Mouse (Mus musculus): Measurements from ENCODE around the gene Zbed3.
"Not testable (repeated sequence)": the region's sequence is repeated elsewhere in the genome, so short reads cannot be mapped to it uniquely, and the experiment has no call there.

The Zbed3 gene

GRCm38 (mm10) chr13:95330507-95330906 is 7.1 kb downstream of the Zbed3 start:
- no peak for DNase-seq (ENCODE audit: inconsistent age in 2 of 2, low spot score in 1 of 2)

DNA sequence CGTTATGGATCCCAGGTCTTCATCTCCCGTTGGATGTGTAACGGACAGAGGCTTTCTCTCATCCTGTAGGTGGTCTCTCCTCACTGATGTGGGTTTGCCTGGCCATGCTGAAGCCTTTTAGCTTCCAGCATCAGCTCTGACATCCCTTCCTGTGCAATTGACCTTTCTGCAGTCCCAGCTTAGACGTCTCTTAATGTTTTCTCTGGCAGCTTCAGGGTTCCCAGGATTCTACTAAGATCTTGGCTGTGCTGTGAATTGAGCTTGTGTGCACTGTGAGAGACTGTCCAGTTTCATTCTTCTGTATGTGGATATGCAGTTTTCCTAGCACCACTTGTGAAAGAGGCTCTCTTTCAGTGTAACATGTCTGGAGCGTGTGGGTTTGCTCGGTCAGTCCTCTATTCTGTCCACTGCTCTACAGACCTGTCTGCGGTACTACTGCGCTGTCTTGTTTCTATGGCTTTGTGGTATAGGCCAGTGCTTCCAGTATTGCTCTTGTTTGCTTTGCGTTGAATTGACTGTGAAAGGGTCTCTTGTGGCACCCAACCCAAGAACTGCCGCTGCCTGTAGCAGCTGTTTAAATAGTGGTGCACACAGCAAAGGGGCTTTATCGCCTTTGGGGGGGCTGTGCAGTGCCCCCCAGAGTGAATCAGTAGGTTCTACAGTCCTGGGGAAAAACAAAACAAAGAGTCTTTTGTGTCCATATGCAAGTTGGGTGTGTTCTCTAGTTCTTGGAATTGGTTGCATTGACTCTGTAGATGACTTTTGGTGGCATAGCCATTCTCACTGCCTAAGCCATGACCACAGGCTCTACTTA is 8.9 kb downstream of the Zbed3 start:
- no peak for DNase-seq (ENCODE audit: inconsistent age in 2 of 2, low spot score in 1 of 2)

GRCm38 (mm10) chr13:95336122-95336677 is 12.8 kb downstream of the Zbed3 start:
- DNase-seq (ENCODE audit: inconsistent age in 2 of 2, low spot score in 1 of 2) = no peak

DNA sequence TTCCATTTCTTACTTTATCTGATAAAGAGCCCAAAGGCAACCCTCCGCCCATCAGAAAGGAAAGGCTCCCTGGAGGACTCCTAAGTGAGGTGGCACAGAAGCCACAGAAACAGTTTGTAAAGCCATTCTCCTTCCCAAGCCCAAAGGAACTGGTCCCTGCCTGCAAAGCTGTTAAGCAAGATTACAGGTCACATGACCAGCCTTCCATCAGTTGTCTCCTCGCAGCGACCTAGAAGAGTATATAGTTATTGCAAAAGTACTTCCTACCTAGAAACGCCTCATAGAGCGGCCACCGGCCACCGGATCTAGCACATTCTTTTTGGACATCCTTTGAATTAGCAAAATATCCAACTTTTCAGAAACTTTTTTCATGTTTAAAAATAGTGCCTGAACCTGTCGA is 20.1 kb downstream of the Zbed3 start:
- DNase-seq (ENCODE audit: inconsistent age in 2 of 2, low spot score in 1 of 2) = no peak

DNA sequence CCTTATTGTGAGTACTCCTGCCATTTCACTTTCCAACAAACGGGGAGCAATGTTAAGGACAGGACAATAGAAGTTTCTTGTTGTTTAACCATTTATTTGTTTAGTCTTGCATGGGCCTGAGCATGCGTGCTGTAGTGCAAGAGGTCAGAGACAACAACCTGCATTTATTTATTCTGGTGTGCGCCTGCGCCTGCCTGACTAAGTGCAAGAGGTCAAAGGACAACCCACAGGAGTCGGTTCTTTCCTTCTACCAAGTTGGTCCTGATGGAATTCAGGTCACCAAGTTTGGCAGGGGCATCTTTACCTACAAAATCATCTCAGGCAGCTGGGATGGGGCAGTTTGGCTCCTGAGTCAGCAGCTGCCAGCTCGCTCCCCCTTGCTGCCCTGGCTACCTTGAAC is 22.5 kb downstream of the Zbed3 start:
- no peak for DNase-seq (ENCODE audit: inconsistent age in 2 of 2, low spot score in 1 of 2)

DNA sequence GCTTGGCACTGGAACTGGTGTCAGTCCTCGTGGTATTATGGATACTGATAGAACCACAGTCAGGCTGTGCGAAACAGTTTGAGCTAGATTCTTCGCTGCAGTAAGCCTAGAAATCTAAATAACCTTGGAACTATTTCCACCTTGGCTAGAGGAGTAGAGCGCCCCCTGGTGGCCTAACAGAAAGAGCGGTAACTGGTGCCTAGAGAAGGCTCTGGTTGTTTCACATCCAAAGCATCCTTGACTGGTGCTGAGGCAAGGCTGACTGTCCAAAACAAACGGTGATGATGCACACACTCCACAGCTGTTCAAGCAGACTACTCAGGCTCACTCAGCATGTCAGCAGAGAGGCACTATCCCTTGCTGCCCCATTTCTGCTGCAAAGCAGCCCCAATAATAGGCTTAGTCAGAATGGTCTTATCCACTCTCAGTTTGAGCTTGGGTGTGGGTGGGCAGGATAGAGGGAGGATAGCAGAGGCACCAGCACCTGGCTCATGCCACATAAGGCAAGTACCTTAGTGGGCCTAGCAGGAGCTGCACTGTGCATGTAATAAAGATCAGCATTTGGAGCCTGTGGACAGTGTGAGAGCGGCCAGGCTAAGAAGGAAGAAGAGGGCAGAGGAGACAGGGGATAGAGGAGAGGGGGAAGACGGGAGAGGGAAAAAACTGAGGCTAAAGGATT is 23.7 kb downstream of the Zbed3 start:
- peak; percentile 66 to 94 for DNase-seq (ENCODE audit: inconsistent age in 2 of 2, low spot score in 1 of 2)

- DNase-seq (ENCODE audit: inconsistent age in 2 of 2, low spot score in 1 of 2) = no peak
These were observed 25.1 kb downstream of the Zbed3 start for GRCm38 (mm10) chr13:95348476-95348875.

DNA sequence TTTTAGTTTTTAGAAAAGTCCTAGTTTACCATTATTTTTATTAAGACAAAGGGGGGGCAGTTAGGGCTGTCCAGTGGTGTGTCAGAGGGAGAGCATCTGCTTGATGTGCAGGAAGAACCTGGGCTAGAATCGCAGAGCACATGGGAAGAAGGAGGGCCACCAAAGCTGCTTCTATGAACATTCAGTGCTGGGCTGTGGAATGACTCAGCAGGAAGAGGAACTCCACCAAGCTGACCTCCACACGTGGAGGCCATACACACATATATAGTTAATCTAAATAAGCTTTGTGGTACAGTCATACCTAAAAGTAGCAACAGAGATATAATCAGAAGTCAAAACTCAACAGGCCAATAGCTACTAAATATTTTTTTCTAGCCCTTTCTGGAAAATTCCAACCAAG is 34.8 kb downstream of the Zbed3 start:
- no peak for DNase-seq (ENCODE audit: inconsistent age in 2 of 2, low spot score in 1 of 2)

DNA sequence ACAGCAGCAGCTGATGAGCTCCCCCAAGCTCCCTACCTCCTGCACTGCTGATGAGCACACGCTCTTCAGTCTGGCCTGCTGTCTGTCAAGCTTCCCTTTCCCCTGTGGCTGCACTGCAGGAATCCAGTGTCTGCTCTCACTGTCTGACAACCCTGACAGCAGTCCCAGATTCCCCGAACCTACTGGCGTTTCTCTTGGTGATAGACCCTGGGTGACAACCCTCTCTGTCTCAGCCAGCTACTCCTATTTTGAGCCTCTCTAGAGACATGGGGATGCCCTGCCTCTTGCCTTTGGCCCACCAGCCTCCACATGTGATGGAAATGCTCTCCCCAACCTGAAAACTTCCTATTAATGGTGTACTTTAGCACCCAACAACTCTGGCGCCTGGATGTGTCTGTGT is 40.0 kb downstream of the Zbed3 start:
- DNase-seq (ENCODE audit: inconsistent age in 2 of 2, low spot score in 1 of 2) = no peak

DNA sequence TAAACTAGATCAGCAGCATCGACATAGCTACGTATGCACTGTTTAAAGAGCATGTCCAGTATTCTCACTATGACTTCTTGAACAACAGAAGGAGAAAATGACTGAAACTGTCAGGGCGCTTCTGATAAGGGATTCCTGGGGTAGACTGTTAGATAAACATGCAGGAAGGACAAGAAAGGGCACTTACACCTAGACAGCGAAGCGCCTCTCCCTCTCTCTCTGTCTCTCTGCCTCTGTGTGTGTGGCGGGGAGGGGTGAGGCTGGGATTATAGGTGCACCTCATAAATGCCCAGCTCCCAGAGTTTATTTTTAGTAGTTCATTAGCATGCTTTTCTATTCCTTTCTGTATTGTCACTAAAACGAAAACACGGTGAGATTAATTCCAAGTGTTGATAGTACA is 42.9 kb downstream of the Zbed3 start:
- no peak for DNase-seq (ENCODE audit: inconsistent age in 2 of 2, low spot score in 1 of 2)

- DNase-seq (ENCODE audit: inconsistent age in 2 of 2, low spot score in 1 of 2) = peak; percentile 92 to 98
These were observed 51.5 kb downstream of the Zbed3 start, which contains the start of gene Aggf1 for GRCm38 (mm10) chr13:95374701-95375553. Gene Aggf1 (minus strand): TSS chr13:95375352.

GRCm38 (mm10) chr13:95375554-95375914 is 52.1 kb downstream of the Zbed3 start:
- DNase-seq (ENCODE audit: inconsistent age in 2 of 2, low spot score in 1 of 2) = no peak

GRCm38 (mm10) chr13:95376689-95377289 is 53.4 kb downstream of the Zbed3 start:
- not testable (repeated sequence) for DNase-seq (ENCODE audit: inconsistent age in 2 of 2, low spot score in 1 of 2)

GRCm38 (mm10) chr13:95378696-95379095 is 55.3 kb downstream of the Zbed3 start:
- DNase-seq (ENCODE audit: inconsistent age in 2 of 2, low spot score in 1 of 2) = no peak

DNA sequence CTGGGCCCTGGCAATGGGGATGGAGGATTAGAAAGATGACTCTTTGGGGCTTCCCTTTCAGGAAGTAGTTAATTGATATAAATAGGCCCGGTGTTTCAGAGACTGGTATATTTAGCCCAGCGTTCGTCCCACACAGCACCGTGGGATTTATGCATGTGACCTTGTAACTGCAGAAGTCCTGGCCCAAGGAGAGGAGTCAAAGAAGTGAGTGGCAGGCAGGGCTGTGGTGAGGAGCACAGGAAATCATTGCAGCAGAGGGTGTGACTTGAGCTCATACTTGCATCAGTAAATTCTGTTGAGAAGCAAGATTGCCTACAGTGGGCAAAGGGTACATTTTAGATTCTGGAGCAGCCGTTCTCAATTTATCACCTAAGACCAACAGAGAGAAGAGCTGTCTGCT is 59.0 kb downstream of the Zbed3 start:
- DNase-seq (ENCODE audit: inconsistent age in 2 of 2, low spot score in 1 of 2) = peak; percentile 32 to 56

Data from adrenal gland, adult (tissue).